Mouse (Mus musculus) midbrain, embryonic 11.5 days (tissue): ENCODE data around the gene 2810021J22Rik. TPM values are rescaled to one million over a fixed set of nuclear protein-coding genes. Genes with fewer than 3 reads are reported as not detected.

Experiments used
- ATAC-seq: fragments of 200-750 bp; cut with Nextera tagmentation; 2 replicates; pipeline ENCODE4 v1.8.0; 2017; ENCODE audit warnings: moderate TSS enrichment, moderate library complexity; ENCODE audit not compliant: low FRiP score
- DNase-seq: peaks from one replicate; pipeline ENCODE4 v3.0.0; 2015; ENCODE audit warnings: low spot score; ENCODE audit errors: missing footprints
- H3K27ac ChIP-seq: fragments of 300-500 bp; sonication (generic); 2 replicates; pipeline ENCODE4 v1.5.1; 2014; ENCODE audit warnings: low read depth, low read length
- H3K27me3 ChIP-seq: fragments of 300-500 bp; sonication (generic); 2 replicates; pipeline ENCODE4 v1.6.1; 2014; ENCODE audit warnings: mild to moderate bottlenecking, low read length, moderate library complexity, mixed read lengths; ENCODE audit not compliant: control insufficient read depth, insufficient read depth
- H3K36me3 ChIP-seq: fragments of 300-500 bp; sonication (generic); 2 replicates; pipeline ENCODE4 v1.6.1; 2014; ENCODE audit warnings: mild to moderate bottlenecking, low read length, moderate library complexity, mixed read lengths; ENCODE audit not compliant: control insufficient read depth, insufficient read depth
- H3K4me1 ChIP-seq: fragments of 300-500 bp; sonication (generic); 2 replicates; pipeline ENCODE4 v1.6.1; 2014; ENCODE audit warnings: low read length; ENCODE audit not compliant: control insufficient read depth, insufficient read depth
- H3K4me2 ChIP-seq: fragments of 300-500 bp; sonication (generic); 2 replicates; pipeline ENCODE4 v1.6.1; 2014; ENCODE audit warnings: mild to moderate bottlenecking, moderate library complexity
- H3K4me3 ChIP-seq: fragments of 300-500 bp; sonication (generic); 2 replicates; pipeline ENCODE4 v1.5.1; 2014; ENCODE audit warnings: low read depth, low read length
- H3K9ac ChIP-seq: fragments of 300-500 bp; sonication (generic); 2 replicates; pipeline ENCODE4 v1.6.1; 2014; ENCODE audit warnings: low read length
- H3K9me3 ChIP-seq: fragments of 300-500 bp; sonication (generic); 2 replicates; pipeline ENCODE4 v1.6.1; 2016; ENCODE audit warnings: low read length; ENCODE audit not compliant: control insufficient read depth
- WGBS: fragments of 180-500 bp; shearing (Covaris S2); extraction: QIAGEN DNeasy Blood & Tissue Kit; methylation state at CpG from one replicate; pipeline ENCODE4 v1.1.7; 2014; 5-methylcytosine and 5-hydroxymethylcytosine counted together
- polyA plus RNA-seq: library from polyadenylated mRNA; unstranded; fragments of >200 nt; fragmentation: Nextera tagmentation; extraction: Ambion mirVana; gene quantifications from 2 replicates; pipeline ENCODE4 v1.2.1, GENCODE M21; 2014

Gene 2810021J22Rik
- polyA plus RNA-seq, 1 experiment from 2014 or later: 13.4 TPM

DNA sequence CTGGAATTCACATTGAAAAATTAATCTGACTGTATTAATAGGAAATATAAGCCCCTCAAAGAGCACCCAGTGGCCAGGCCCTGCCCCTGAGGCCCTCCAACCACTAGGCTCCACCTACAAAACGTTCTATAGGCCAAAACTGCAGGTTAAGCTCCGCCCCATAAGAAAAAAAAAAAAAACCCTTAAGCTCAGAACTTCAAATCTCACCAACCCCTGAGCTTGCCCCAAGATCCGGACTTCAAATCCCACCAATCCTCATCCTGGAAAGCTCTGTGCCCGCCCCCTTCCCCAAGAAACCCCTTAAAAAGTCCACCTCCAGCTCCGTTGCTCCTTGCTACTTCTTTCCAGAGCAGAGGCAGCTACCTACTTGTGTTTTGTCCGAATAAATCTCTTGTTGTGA, 37.8 kb downstream of the 2810021J22Rik start:
- Histone ChIP-seq H3K4me3 (no peak overlapping the region), H3K4me2 (no peak overlapping the region), H3K36me3 (no peaks in the 10 kb centered on the region), H3K4me1 (peaks cover 5% of the 10 kb centered on the region; the same call in 1 of the 2 replicates), H3K9me3 (no peaks in the 10 kb centered on the region), H3K27ac (no peak overlapping the region), H3K27me3 (no peaks in the 10 kb centered on the region), H3K9ac (no peak overlapping the region)
- peak; percentile 85 for DNase-seq
- WGBS: 42% methylated on average over 6 of the region's 6 CpGs
- ATAC-seq: no peak

GRCm38 (mm10) chr11:58913776-58914175, 46.8 kb downstream of the 2810021J22Rik start:
- Histone ChIP-seq H3K9me3 (no peaks in the 10 kb centered on the region), H3K27me3 (no peaks in the 10 kb centered on the region), H3K27ac (no peak overlapping the region), H3K9ac (no peak overlapping the region), H3K4me1 (0 out of 2 replicates have a peak, but pooled peaks cover 4% of the 10 kb centered on the region), H3K4me3 (no peak overlapping the region), H3K36me3 (no peaks in the 10 kb centered on the region), H3K4me2 (no peak overlapping the region)
- DNase-seq (no peak), ATAC-seq (no peak)
- 94% methylated on average over 1 of the region's 1 CpGs for WGBS

DNA sequence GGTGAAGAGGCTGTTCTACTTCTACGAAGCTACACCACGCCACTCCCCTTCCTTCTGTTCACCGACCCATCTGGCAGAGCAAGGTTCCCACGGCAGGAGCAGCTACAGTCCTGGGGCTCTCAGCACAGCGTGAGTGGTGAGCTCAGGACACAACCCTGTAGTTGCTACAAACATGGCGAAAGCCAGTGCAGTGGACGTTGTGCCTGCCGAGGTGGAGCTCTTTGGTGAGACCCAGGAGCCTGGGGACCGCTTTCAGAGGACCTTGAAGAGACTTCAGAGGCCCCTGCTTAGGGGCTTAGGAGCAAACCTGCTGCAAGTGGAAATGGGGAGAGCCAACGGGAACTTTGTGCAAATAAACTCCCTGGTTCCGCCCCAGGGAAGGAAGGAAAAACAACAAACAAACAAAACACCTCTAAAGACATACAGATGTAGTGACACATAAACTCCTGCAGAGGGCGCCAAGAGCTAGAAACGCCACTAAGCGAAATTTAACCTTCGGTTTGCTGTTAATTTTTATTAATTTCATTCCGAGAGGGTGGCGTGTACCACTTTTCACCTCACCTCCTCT, 47.5 kb downstream of the 2810021J22Rik start:
- no peak overlapping the region for H3K27ac ChIP-seq

GRCm38 (mm10) chr11:58916879-58917744, 50.1 kb downstream of the 2810021J22Rik start:
- Histone ChIP-seq H3K27me3 (no peaks in the 10 kb centered on the region), H3K4me1 (0 out of 2 replicates have a peak, but pooled peaks cover 4% of the 10 kb centered on the region), H3K4me2 (no peak overlapping the region), H3K36me3 (no peaks in the 10 kb centered on the region), H3K9ac (no peak overlapping the region), H3K27ac (no peak overlapping the region), H3K9me3 (no peaks in the 10 kb centered on the region), H3K4me3 (no peak overlapping the region)
- DNase-seq (peak; percentile 89), ATAC-seq (no peak)
- 57% methylated on average over 14 of the region's 14 CpGs for WGBS

More for the DNA sequence above, 47.5 kb downstream of the 2810021J22Rik start:
- H3K36me3 ChIP-seq: no peaks in the 10 kb centered on the region
- no peak for ATAC-seq
- H3K9ac ChIP-seq: peak overlapping the region; percentile 55; the same call in 1 of the 2 replicates
- peak overlapping the region; percentile 11; the same call in 1 of the 2 replicates for H3K4me3 ChIP-seq
- WGBS: 24% methylated on average over 17 of the region's 17 CpGs
- H3K4me2 ChIP-seq: peak overlapping the region; percentile 44
- no peaks in the 10 kb centered on the region for H3K27me3 ChIP-seq
- H3K4me1 ChIP-seq: 0 out of 2 replicates have a peak, but pooled peaks cover 4% of the 10 kb centered on the region
- H3K9me3 ChIP-seq: no peaks in the 10 kb centered on the region
- DNase-seq: peak; percentile 94

DNA sequence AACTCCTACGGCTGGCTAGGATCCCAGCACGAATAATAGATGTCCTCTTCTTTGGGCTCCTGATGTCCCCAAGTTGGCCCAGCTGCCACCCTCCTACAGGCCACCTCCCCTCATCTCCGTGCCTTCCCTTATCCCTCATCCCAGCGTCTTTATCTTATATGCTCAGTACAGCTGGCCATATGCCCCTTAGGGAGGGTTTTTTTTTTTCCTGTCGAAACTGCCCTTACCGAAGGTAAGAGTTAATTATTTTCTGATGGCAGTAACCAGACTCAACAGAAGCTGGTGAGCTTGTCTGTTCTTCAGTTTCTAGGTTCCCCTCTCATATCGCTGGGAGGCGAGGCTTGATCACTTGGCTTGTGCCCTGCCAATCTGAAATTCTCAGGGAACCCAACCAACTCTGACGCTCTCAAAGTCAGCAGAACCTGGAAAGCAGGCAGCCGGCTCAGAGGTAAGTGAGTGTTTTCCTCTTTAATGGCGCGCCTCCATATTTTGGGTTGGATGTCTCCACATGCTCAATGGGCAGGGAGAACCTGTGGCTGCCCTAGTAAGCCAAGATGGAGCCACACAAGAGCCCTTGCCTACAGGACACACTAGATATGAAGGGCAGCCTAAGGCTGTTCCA, 50.8 kb downstream of the 2810021J22Rik start, which contains the start of gene Btnl10:
Gene Btnl10, plus strand, starts transcription at position 164 of the 622 bp plus-strand sequence.
- no peak within 1 kb of the TSS for H3K4me2 ChIP-seq
- no peak within 1 kb of the TSS for H3K27ac ChIP-seq
- H3K4me3 ChIP-seq: no peak within 1 kb of the TSS
- 89% methylated on average over 12 of the region's 12 CpGs for WGBS
- DNase-seq (peak; percentile 35), ATAC-seq (no peak)
- no peaks in the 10 kb centered on the region for H3K9me3 ChIP-seq
- H3K9ac ChIP-seq: no peak within 1 kb of the TSS
- H3K36me3 ChIP-seq: no peaks in the 10 kb centered on the region
- no peaks in the 10 kb centered on the region for H3K27me3 ChIP-seq
- H3K4me1 ChIP-seq: 0 out of 2 replicates have a peak, but pooled peaks cover 4% of the 10 kb centered on the region

GRCm38 (mm10) chr11:58918759-58919158, 51.7 kb downstream of the 2810021J22Rik start:
- Histone ChIP-seq H3K27me3 (no peaks in the 10 kb centered on the region), H3K9ac (no peak overlapping the region), H3K4me1 (0 out of 2 replicates have a peak, but pooled peaks cover 4% of the 10 kb centered on the region), H3K4me3 (no peak overlapping the region), H3K27ac (no peak overlapping the region), H3K9me3 (no peaks in the 10 kb centered on the region), H3K4me2 (no peak overlapping the region), H3K36me3 (no peaks in the 10 kb centered on the region)
- ATAC-seq (no peak), DNase-seq (peak; percentile 57)
- 82% methylated on average over 5 of the region's 5 CpGs for WGBS

- DNase-seq (no peak), ATAC-seq (no peak)
- Histone ChIP-seq H3K4me3 (no peak overlapping the region), H3K9ac (no peak overlapping the region), H3K36me3 (no peaks in the 10 kb centered on the region), H3K9me3 (no peaks in the 10 kb centered on the region), H3K4me2 (no peak overlapping the region), H3K27ac (no peak overlapping the region), H3K27me3 (no peaks in the 10 kb centered on the region), H3K4me1 (no peaks in the 10 kb centered on the region)
- WGBS: 83% methylated on average over 9 of the region's 9 CpGs
Observed at GRCm38 (mm10) chr11:58922420-58922819, 55.4 kb downstream of the 2810021J22Rik start.

DNA sequence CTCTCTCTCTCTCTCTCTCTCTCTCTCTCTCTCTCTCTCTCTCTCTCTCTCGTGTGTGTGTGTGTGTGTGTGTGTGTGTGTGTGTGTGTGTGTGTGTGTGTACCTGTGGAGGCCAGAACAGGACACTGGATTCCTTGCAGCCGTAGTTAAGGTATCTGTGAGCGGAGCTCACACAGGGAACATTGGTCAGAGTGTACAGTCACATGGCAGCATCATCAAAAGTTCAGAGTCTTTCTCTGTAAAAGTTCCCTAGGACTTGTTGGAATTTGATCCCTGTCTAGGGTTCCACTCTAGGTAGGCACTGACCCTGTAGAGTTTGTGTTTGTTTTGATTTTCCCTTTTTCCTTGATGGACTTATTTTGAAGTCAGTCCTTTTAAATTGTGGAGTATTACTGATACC, 59.6 kb downstream of the 2810021J22Rik start:
- WGBS: 91% methylated on average over 2 of the region's 3 CpGs
- DNase-seq: no peak
- Histone ChIP-seq H3K36me3 (no peaks in the 10 kb centered on the region; the same call in 1 of the 2 replicates), H3K4me3 (no peak overlapping the region), H3K4me1 (peaks cover 3% of the 10 kb centered on the region; the same call in 1 of the 2 replicates), H3K4me2 (no peak overlapping the region), H3K9ac (no peak overlapping the region), H3K9me3 (no peaks in the 10 kb centered on the region), H3K27me3 (no peaks in the 10 kb centered on the region), H3K27ac (no peak overlapping the region)
- no peak for ATAC-seq
